Mouse (Mus musculus) neutrophil, adult 5-6 weeks (primary cell): ENCODE measurements around the gene Atox1. TPM values are rescaled to one million over a fixed set of nuclear protein-coding genes. Genes with fewer than 3 reads are reported as not detected.

Experiments
- total RNA-seq: library from RNA; stranded (forward); fragments of 200-1000 nt; gene quantifications from 2 replicates; pipeline ENCODE4 v1.2.3, GENCODE M21; 2017

Gene Atox1
- total RNA-seq, 1 experiment from 2014 or later, result 50.4 TPM

Other genes with a start within 250 kb of the Atox1 start
- gene Fat2, start 124.7 kb downstream of the Atox1 start, total RNA-seq, result not detected in 2 replicates
- gene Sparc, start 38.1 kb downstream of the Atox1 start, total RNA-seq, result 0.81 TPM in 1 of 2 replicates, not detected in the other
- gene G3bp1, start 8.4 kb upstream of the Atox1 start, total RNA-seq, result 48.6 and 49.8 TPM in 2 replicates
- not detected in 2 replicates for gene Glra1, start 147.0 kb upstream of the Atox1 start, total RNA-seq